Mouse (Mus musculus) central nervous system, embryonic 11.5 days (tissue): ENCODE data around the gene Hoxc9. TPM values are rescaled to one million over a fixed set of nuclear protein-coding genes. Genes with fewer than 3 reads are reported as not detected.

Experiments used
- polyA plus RNA-seq: library from polyadenylated mRNA; depleted of rRNA; stranded (reverse); fragments of >200 nt; gene quantifications from 2 replicates; pipeline ENCODE4 v1.2.3, GENCODE M21; 2012; rRNA removed

Hoxc9 gene
- 0.11 and 6.4 TPM in 2 replicates for polyA plus RNA-seq

DNA sequence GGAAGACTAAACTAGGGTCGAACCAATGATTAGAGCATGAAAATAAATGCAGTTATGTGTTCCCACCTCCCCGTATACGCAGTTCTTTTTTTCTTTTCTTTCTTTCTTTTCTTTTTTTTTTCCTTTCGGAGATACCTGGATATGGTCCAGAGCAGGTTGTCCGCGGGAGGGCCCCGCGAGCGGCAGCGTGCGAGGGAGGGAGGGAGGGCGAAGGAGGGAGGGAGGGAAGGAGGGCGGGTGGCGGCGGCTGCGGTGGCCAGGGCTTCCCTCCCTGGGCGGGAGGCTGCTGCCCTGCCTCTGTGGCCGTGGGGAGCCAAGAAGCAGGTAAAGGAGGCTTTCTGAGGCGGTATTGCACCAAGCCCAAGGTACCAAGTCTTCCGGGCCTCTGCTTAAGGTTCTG is at the start of gene Hoxc9:
Gene Hoxc9, plus strand, starts transcription at position 269 of the 400 bp plus-strand sequence.

DNA sequence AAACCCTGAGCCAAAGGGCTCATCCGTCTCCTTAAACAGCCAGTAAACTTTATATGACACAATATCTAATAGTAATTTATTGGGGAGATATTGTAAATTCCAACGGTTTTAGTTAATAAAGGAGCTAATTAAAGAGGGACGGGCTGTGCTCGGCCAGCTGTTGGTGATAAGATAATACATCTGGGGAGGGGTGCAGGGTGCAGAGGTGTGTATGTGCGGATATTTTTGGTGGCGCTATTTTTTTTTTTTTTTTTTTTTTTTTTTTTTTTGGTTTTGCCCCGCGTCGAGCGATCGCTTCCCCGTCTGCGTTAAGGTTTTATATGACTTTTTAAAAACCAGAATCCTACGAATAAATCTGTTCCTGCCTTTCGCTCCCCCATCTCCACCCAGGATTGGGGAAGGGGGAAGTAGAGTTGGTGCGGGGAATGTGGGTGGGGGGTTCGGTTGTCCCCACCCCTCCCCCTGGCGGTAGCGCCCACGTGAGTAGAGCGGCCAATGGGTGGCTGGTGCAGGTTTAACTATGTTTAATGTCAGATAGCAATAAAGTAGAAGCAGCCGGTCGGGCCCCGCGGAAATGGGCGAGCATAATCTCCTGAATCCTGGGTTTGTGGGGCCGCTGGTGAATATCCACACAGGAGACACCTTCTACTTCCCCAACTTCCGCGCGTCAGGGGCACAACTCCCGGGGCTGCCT is 39.8 kb upstream of the Hoxc9 start, which contains the start of gene Hoxc12:
Gene Hoxc12, plus strand, starts transcription at position 479 of the 694 bp plus-strand sequence.

DNA sequence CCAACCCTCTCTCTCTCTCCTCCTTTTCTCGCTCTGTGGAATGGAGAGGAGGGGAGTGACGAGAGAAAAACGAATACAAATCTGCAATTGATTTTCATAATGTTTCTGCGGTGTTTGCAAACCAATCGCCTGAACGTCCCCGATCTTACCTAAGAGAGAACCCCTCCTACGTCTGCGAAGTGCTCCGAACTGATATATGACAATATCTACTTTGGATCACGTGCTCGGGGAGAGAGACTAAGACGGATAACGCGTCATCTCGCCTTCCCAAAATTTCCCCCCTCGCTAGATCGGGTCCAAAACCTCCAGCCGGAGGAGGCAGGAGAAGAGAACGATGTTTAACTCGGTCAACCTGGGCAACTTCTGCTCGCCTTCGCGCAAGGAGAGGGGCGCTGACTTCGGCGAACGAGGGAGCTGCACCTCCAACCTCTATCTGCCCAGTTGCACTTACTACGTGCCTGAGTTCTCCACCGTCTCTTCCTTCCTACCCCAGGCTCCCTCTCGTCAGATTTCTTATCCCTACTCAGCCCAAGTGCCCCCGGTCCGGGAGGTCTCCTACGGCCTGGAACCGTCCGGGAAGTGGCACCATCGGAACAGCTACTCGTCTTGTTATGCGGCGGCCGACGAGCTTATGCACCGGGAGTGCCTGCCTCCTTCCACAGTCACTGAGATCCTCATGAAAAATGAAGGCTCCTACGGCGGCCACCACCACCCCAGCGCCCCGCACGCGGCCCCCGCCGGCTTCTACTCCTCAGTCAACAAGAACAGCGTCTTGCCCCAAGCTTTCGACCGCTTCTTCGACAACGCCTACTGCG is 21.8 kb upstream of the Hoxc9 start, which contains the start of gene Hoxc11:
Gene Hoxc11, plus strand, starts transcription at position 236 of the 815 bp plus-strand sequence.

DNA sequence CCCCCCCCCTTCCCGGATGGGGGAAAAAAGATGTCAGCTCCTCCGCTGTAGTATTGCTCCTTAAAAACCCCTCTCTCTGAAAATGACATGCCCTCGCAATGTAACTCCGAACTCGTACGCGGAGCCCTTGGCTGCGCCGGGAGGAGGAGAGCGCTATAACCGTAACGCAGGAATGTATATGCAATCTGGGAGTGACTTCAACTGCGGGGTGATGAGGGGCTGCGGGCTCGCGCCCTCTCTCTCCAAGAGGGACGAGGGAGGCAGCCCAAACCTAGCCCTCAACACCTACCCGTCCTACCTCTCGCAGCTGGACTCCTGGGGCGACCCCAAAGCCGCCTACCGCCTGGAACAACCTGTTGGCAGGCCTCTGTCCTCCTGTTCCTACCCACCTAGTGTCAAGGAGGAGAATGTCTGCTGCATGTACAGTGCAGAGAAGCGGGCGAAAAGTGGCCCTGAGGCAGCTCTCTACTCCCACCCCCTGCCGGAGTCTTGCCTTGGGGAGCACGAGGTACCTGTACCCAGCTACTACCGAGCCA is 9.4 kb upstream of the Hoxc9 start, which contains the start of gene Hoxc10:
Gene Hoxc10, plus strand, starts transcription at position 21 of the 536 bp plus-strand sequence.

DNA sequence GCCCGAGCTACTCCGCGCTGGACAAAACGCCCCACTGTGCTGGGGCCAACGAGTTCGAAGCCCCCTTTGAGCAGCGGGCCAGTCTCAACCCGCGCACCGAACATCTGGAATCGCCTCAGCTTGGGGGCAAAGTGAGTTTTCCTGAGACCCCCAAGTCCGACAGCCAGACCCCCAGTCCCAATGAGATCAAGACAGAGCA is 9.0 kb upstream of the Hoxc9 start, which contains the start of gene Hoxc5:
Gene Hoxc5, plus strand, starts transcription at position 132 of the 199 bp plus-strand sequence.

DNA sequence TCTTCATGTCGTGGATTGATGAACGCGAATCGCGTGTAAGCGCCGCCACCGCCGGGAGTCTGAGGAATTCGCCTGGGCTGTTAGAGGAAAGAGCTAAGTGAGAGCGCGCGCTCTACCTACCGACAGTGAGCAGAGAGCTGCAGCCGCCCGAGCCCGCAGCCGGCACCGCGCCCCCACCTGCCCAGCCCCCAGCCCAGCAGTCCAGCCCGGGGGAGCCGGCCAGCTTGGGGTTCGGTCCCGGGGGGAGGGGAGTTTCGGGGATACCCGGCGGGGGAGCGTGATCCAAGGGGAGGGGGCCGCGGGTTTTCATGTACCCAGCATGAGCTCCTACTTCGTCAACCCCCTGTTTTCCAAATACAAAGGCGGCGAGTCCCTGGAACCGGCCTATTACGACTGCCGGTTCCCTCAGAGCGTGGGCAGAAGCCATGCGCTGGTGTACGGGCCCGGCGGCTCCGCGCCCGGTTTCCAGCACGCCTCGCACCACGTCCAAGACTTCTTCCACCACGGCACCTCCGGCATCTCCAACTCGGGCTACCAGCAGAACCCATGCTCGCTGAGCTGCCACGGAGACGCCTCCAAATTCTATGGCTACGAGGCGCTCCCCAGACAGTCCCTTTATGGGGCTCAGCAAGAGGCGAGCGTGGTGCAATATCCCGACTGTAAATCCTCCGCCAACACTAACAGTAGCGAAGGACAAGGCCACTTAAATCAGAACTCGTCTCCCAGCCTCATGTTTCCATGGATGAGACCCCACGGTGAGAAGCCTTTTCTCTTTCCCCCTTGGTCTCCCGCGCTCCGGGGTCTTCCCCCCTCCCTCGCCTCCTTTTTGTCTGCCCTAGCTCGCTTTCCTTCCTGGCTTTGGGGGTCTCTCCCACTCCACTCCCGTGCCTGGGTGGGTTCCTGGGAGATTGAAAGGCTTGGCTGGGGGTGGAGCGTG is 14.5 kb downstream of the Hoxc9 start, which contains the start of gene Hoxc8:
Gene Hoxc8, plus strand, starts transcription at position 147 of the 937 bp plus-strand sequence.

DNA sequence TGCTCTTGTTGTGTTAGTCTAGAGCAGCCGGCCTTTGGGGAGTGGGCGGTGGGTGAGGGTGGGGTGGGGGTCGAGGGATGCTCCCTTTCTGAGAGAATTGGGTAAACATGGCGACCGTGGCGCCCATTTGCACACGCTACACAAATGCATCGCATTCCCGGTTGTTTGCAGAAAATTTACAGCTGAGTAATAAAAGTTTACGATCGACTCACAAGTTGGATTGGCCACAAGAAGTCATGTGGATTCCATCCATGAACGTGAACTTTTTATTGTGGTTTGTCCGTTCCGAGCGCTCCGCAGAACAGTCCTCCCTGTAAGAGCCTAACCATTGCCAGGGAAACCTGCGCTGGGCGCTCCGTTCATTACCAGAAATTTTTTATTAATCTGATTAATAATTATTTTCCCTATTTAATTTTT is 21.7 kb downstream of the Hoxc9 start, which contains the start of gene Hoxc6:
Gene Hoxc6, plus strand, starts transcription at position 319 of the 417 bp plus-strand sequence.

DNA sequence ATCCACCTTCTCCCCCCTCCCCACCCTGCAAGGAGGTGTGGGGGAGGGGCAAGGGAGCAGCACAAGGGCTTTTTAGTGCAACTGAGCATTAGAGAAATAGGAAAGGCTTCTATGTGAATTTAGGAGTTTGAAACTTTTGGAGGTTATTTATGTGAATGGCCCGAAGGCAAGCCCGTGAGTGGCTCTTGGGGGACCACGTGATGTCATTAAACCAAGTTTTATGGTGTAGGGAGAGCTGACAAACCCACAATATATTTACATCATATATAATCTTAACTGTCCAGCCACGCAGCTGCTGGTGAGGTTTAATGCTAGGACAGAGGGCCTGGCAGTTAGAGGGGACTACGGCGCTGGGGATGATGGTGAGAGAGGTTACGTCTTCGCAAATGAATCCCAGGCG is 42.4 kb downstream of the Hoxc9 start, which contains the start of gene Hoxc4:
Gene Hoxc4, plus strand, starts transcription at position 299 of the 400 bp plus-strand sequence.

Other genes with a start within 250 kb of the Hoxc9 start
- 0.06 and 0.16 TPM in 2 replicates for gene Hoxc13, start 55.3 kb upstream of the Hoxc9 start, polyA plus RNA-seq
- gene Hoxc12, start 39.7 kb upstream of the Hoxc9 start, polyA plus RNA-seq = 0.45 TPM in 1 of 2 replicates, not detected in the other
- gene Hoxc11, start 22.0 kb upstream of the Hoxc9 start, polyA plus RNA-seq = 2.9 TPM in 1 of 2 replicates, not detected in the other
- 0.13 and 15.9 TPM in 2 replicates for gene Hoxc10, start 9.6 kb upstream of the Hoxc9 start, polyA plus RNA-seq
- gene Hoxc5, start 9.0 kb upstream of the Hoxc9 start, polyA plus RNA-seq = 1.2 and 17.6 TPM in 2 replicates
- gene Hoxc8, start 14.2 kb downstream of the Hoxc9 start, polyA plus RNA-seq = 0.50 and 15.2 TPM in 2 replicates
- gene Hoxc6, start 21.8 kb downstream of the Hoxc9 start, polyA plus RNA-seq = 1.4 and 40.6 TPM in 2 replicates
- gene Hoxc4, start 42.5 kb downstream of the Hoxc9 start, polyA plus RNA-seq = 0.94 and 24.0 TPM in 2 replicates
- 16.9 and 31.1 TPM in 2 replicates for gene Smug1, start 190.7 kb downstream of the Hoxc9 start, polyA plus RNA-seq